Mouse (Mus musculus) midbrain, embryonic 13.5 days (tissue): ENCODE data around the gene Spag9. TPM values are rescaled to one million over a fixed set of nuclear protein-coding genes. Genes with fewer than 3 reads are reported as not detected.
"Not testable (repeated sequence)": the region's sequence is repeated elsewhere in the genome, so short reads cannot be mapped to it uniquely, and the experiment has no call there.

Experiments used
- ATAC-seq: fragments of 200-750 bp; cut with Nextera tagmentation; 2 replicates; pipeline ENCODE4 v1.8.0; 2017; ENCODE audit warnings: mild to moderate bottlenecking, moderate TSS enrichment, moderate library complexity
- H3K27ac ChIP-seq: fragments of 300-500 bp; sonication (generic); 2 replicates; pipeline ENCODE4 v1.5.1; 2015; ENCODE audit warnings: inconsistent platforms, mild to moderate bottlenecking, moderate library complexity
- H3K27me3 ChIP-seq: fragments of 300-500 bp; sonication (generic); 2 replicates; pipeline ENCODE4 v1.6.1; 2015; ENCODE audit warnings: mild to moderate bottlenecking, inconsistent platforms
- H3K36me3 ChIP-seq: fragments of 300-500 bp; sonication (generic); 2 replicates; pipeline ENCODE4 v1.6.1; 2015; ENCODE audit warnings: mild to moderate bottlenecking, inconsistent platforms
- H3K4me1 ChIP-seq: fragments of 300-500 bp; sonication (generic); replicated peaks from 2 replicates; pipeline ENCODE4 v1.6.1; 2015; ENCODE audit warnings: inconsistent platforms
- H3K4me2 ChIP-seq: fragments of 300-500 bp; sonication (generic); replicated peaks from 2 replicates; pipeline ENCODE4 v1.6.1; 2015; ENCODE audit warnings: moderate library complexity, mild to moderate bottlenecking, inconsistent platforms
- H3K4me3 ChIP-seq: fragments of 300-500 bp; sonication (generic); replicated peaks from 2 replicates; pipeline ENCODE4 v1.5.1; 2015; ENCODE audit warnings: mild to moderate bottlenecking, inconsistent platforms
- H3K9ac ChIP-seq: fragments of 300-500 bp; sonication (generic); replicated peaks from 2 replicates; pipeline ENCODE4 v1.6.1; 2015; ENCODE audit warnings: mild to moderate bottlenecking, inconsistent platforms
- H3K9me3 ChIP-seq: fragments of 300-500 bp; sonication (generic); 2 replicates; pipeline ENCODE4 v1.6.1; 2016; ENCODE audit warnings: mild to moderate bottlenecking, inconsistent platforms
- WGBS: fragments of 180-500 bp; shearing (Covaris S2); methylation state at CpG from one replicate; pipeline ENCODE4 v1.1.7; 2015; 5-methylcytosine and 5-hydroxymethylcytosine counted together
- polyA plus RNA-seq: library from polyadenylated mRNA; unstranded; fragments of >200 nt; fragmentation: Nextera tagmentation; extraction: Ambion mirVana; gene quantifications from 2 replicates; pipeline ENCODE4 v1.2.1, GENCODE M21; 2015

Gene Spag9
- polyA plus RNA-seq, 1 experiment from 2014 or later = 109 TPM

- peaks cover 62% of the 10 kb centered on the region for H3K36me3 ChIP-seq
- H3K4me3 ChIP-seq = no peak overlapping the region
- no peak for ATAC-seq
- no peaks in the 10 kb centered on the region for H3K27me3 ChIP-seq
- H3K27ac ChIP-seq = no peak overlapping the region
- no peak overlapping the region for H3K4me2 ChIP-seq
- H3K9ac ChIP-seq = no peak overlapping the region
- no peaks in the 10 kb centered on the region for H3K4me1 ChIP-seq
- no peaks in the 10 kb centered on the region for H3K9me3 ChIP-seq
- WGBS = 90% methylated on average over 4 of the region's 4 CpGs
Observed at GRCm38 (mm10) chr11:94073283-94073682, 77.4 kb downstream of the Spag9 start.

GRCm38 (mm10) chr11:94086966-94087365, 91.1 kb downstream of the Spag9 start:
- 89% methylated on average over 2 of the region's 2 CpGs for WGBS
- H3K9me3 ChIP-seq, H3K9ac ChIP-seq, H3K27ac ChIP-seq, H3K4me3 ChIP-seq, H3K4me1 ChIP-seq, H3K4me2 ChIP-seq, H3K27me3 ChIP-seq, ATAC-seq: not testable (repeated sequence)
- H3K36me3 ChIP-seq = peaks cover 82% of the 10 kb centered on the region

- WGBS = 80% methylated on average over 4 of the region's 4 CpGs
- H3K9ac ChIP-seq = no peak overlapping the region
Observed at GRCm38 (mm10) chr11:94090496-94090895, 94.6 kb downstream of the Spag9 start.

GRCm38 (mm10) chr11:94097489-94097888, 101.6 kb downstream of the Spag9 start:
- Histone ChIP-seq H3K4me1 (no peaks in the 10 kb centered on the region), H3K4me2 (no peak overlapping the region), H3K4me3 (no peak overlapping the region), H3K9ac (no peak overlapping the region), H3K36me3 (peaks cover 84% of the 10 kb centered on the region), H3K9me3 (no peaks in the 10 kb centered on the region), H3K27me3 (no peaks in the 10 kb centered on the region), H3K27ac (no peak overlapping the region)
- WGBS = 95% methylated on average over 3 of the region's 3 CpGs
- ATAC-seq = no peak

More at GRCm38 (mm10) chr11:94090496-94090895, 94.6 kb downstream of the Spag9 start:
- H3K36me3 ChIP-seq = peaks cover 81% of the 10 kb centered on the region
- no peaks in the 10 kb centered on the region for H3K9me3 ChIP-seq
- no peak overlapping the region for H3K27ac ChIP-seq
- no peak overlapping the region for H3K4me2 ChIP-seq
- no peaks in the 10 kb centered on the region for H3K27me3 ChIP-seq
- no peak overlapping the region for H3K4me3 ChIP-seq
- H3K4me1 ChIP-seq = no peaks in the 10 kb centered on the region
- no peak for ATAC-seq

- ATAC-seq = no peak
- Histone ChIP-seq H3K27me3 (no peaks in the 10 kb centered on the region), H3K9me3 (no peaks in the 10 kb centered on the region), H3K36me3 (peaks cover 81% of the 10 kb centered on the region), H3K4me2 (no peak overlapping the region), H3K9ac (no peak overlapping the region), H3K4me3 (no peak overlapping the region), H3K4me1 (no peaks in the 10 kb centered on the region), H3K27ac (no peak overlapping the region)
- 95% methylated on average over 5 of the region's 5 CpGs for WGBS
Observed at GRCm38 (mm10) chr11:94098840-94099239, 102.9 kb downstream of the Spag9 start.

GRCm38 (mm10) chr11:94113795-94114194, 117.9 kb downstream of the Spag9 start:
- no peak overlapping the region for H3K4me2 ChIP-seq
- H3K36me3 ChIP-seq = peaks cover 80% of the 10 kb centered on the region
- no peak overlapping the region for H3K9ac ChIP-seq
- no peaks in the 10 kb centered on the region for H3K27me3 ChIP-seq
- 90% methylated on average over 2 of the region's 2 CpGs for WGBS
- H3K9me3 ChIP-seq = no peaks in the 10 kb centered on the region
- H3K27ac ChIP-seq = no peak overlapping the region
- no peak for ATAC-seq
- H3K4me1 ChIP-seq = no peaks in the 10 kb centered on the region
- H3K4me3 ChIP-seq = no peak overlapping the region

- no peaks in the 10 kb centered on the region for H3K9me3 ChIP-seq
- no peak overlapping the region for H3K27ac ChIP-seq
- H3K36me3 ChIP-seq = peaks cover 79% of the 10 kb centered on the region
- 97% methylated on average over 5 of the region's 5 CpGs for WGBS
- H3K9ac ChIP-seq = no peak overlapping the region
- no peak overlapping the region for H3K4me3 ChIP-seq
- no peak for ATAC-seq
- H3K4me2 ChIP-seq = no peak overlapping the region
- H3K4me1 ChIP-seq = no peaks in the 10 kb centered on the region
- no peaks in the 10 kb centered on the region for H3K27me3 ChIP-seq
Observed at GRCm38 (mm10) chr11:94115408-94115807, 119.5 kb downstream of the Spag9 start.

- no peak overlapping the region for H3K4me2 ChIP-seq
- WGBS = 95% methylated on average over 7 of the region's 7 CpGs
- no peak overlapping the region for H3K27ac ChIP-seq
- H3K36me3 ChIP-seq = peaks cover 84% of the 10 kb centered on the region
- H3K9me3 ChIP-seq = no peaks in the 10 kb centered on the region
- H3K27me3 ChIP-seq = no peaks in the 10 kb centered on the region
- no peak overlapping the region for H3K9ac ChIP-seq
- H3K4me3 ChIP-seq = no peak overlapping the region
- no peak for ATAC-seq
- H3K4me1 ChIP-seq = no peaks in the 10 kb centered on the region
Observed at GRCm38 (mm10) chr11:94116655-94117054, 120.8 kb downstream of the Spag9 start.

GRCm38 (mm10) chr11:94117836-94118235, 121.9 kb downstream of the Spag9 start:
- no peak overlapping the region for H3K4me3 ChIP-seq
- ATAC-seq = no peak
- 93% methylated on average over 6 of the region's 6 CpGs for WGBS
- H3K4me2 ChIP-seq = no peak overlapping the region
- peaks cover 85% of the 10 kb centered on the region for H3K36me3 ChIP-seq
- no peak overlapping the region for H3K27ac ChIP-seq
- H3K9ac ChIP-seq = no peak overlapping the region
- H3K4me1 ChIP-seq = no peaks in the 10 kb centered on the region
- H3K9me3 ChIP-seq = no peaks in the 10 kb centered on the region
- no peaks in the 10 kb centered on the region for H3K27me3 ChIP-seq

GRCm38 (mm10) chr11:94118612-94119011, 122.7 kb downstream of the Spag9 start:
- Histone ChIP-seq H3K9ac (no peak overlapping the region), H3K4me3 (no peak overlapping the region), H3K27ac (no peak overlapping the region), H3K36me3 (peaks cover 83% of the 10 kb centered on the region), H3K27me3 (no peaks in the 10 kb centered on the region), H3K4me2 (no peak overlapping the region), H3K4me1 (no peaks in the 10 kb centered on the region), H3K9me3 (no peaks in the 10 kb centered on the region)
- ATAC-seq = no peak

GRCm38 (mm10) chr11:94120690-94121089, 124.8 kb downstream of the Spag9 start:
- peaks cover 80% of the 10 kb centered on the region for H3K36me3 ChIP-seq
- no peaks in the 10 kb centered on the region for H3K27me3 ChIP-seq
- WGBS = 95% methylated on average over 3 of the region's 3 CpGs
- no peaks in the 10 kb centered on the region for H3K9me3 ChIP-seq
- no peak overlapping the region for H3K4me3 ChIP-seq
- H3K27ac ChIP-seq = no peak overlapping the region
- H3K4me1 ChIP-seq = no peaks in the 10 kb centered on the region
- H3K9ac ChIP-seq = no peak overlapping the region
- H3K4me2 ChIP-seq = no peak overlapping the region
- ATAC-seq = no peak

- no peak overlapping the region for H3K27ac ChIP-seq
Observed at GRCm38 (mm10) chr11:94121501-94121900, 125.6 kb downstream of the Spag9 start.

GRCm38 (mm10) chr11:94122341-94123030, 126.6 kb downstream of the Spag9 start:
- Histone ChIP-seq H3K36me3 (peaks cover 72% of the 10 kb centered on the region), H3K4me2 (no peak overlapping the region), H3K4me3 (no peak overlapping the region), H3K9me3 (no peaks in the 10 kb centered on the region), H3K27me3 (no peaks in the 10 kb centered on the region), H3K27ac (no peak overlapping the region), H3K9ac (no peak overlapping the region), H3K4me1 (no peaks in the 10 kb centered on the region)
- WGBS = 90% methylated on average over 9 of the region's 9 CpGs
- no peak for ATAC-seq

More at GRCm38 (mm10) chr11:94121501-94121900, 125.6 kb downstream of the Spag9 start:
- 95% methylated on average over 10 of the region's 10 CpGs for WGBS
- Histone ChIP-seq H3K4me3 (no peak overlapping the region), H3K36me3 (peaks cover 77% of the 10 kb centered on the region), H3K4me2 (no peak overlapping the region), H3K27me3 (no peaks in the 10 kb centered on the region), H3K9me3 (no peaks in the 10 kb centered on the region), H3K4me1 (no peaks in the 10 kb centered on the region), H3K9ac (no peak overlapping the region)
- no peak for ATAC-seq
